Mouse (Mus musculus) midbrain, embryonic 16.5 days (tissue): ENCODE results near the gene Col8a2. TPM values are rescaled to one million over a fixed set of nuclear protein-coding genes. Genes with fewer than 3 reads are reported as not detected.

Source experiments
- ATAC-seq: fragments of 200-750 bp; cut with Nextera tagmentation; 2 replicates; pipeline ENCODE4 v1.8.0; 2017; ENCODE audit warnings: moderate TSS enrichment
- H3K27ac ChIP-seq: fragments of 300-500 bp; sonication (generic); 2 replicates; pipeline ENCODE4 v1.5.1; 2014; ENCODE audit warnings: mild to moderate bottlenecking, low read length, mixed read lengths
- H3K27me3 ChIP-seq: fragments of 300-500 bp; sonication (generic); 2 replicates; pipeline ENCODE4 v1.6.1; 2014; ENCODE audit warnings: low read depth, low read length, mixed read lengths; ENCODE audit not compliant: control insufficient read depth, insufficient read depth
- H3K36me3 ChIP-seq: fragments of 300-500 bp; sonication (generic); 2 replicates; pipeline ENCODE4 v1.6.1; 2014; ENCODE audit warnings: mild to moderate bottlenecking, low read length, moderate library complexity, mixed read lengths; ENCODE audit not compliant: control insufficient read depth, insufficient read depth
- H3K4me1 ChIP-seq: fragments of 300-500 bp; sonication (generic); 2 replicates; pipeline ENCODE4 v1.6.1; 2014; ENCODE audit warnings: mild to moderate bottlenecking, low read length, mixed read lengths; ENCODE audit not compliant: control insufficient read depth, insufficient read depth
- H3K4me2 ChIP-seq: fragments of 300-500 bp; sonication (generic); 2 replicates; pipeline ENCODE4 v1.6.1; 2014; ENCODE audit warnings: mild to moderate bottlenecking, low read length, mixed read lengths
- H3K4me3 ChIP-seq: fragments of 300-500 bp; sonication (generic); 2 replicates; pipeline ENCODE4 v1.5.1; 2014; ENCODE audit warnings: low read depth, mild to moderate bottlenecking, low read length, moderate library complexity, mixed read lengths
- H3K9ac ChIP-seq: fragments of 300-500 bp; sonication (generic); 2 replicates; pipeline ENCODE4 v1.6.1; 2014; ENCODE audit warnings: low read depth, low read length, mixed read lengths
- H3K9me3 ChIP-seq: fragments of 300-500 bp; sonication (generic); replicated peaks from 2 replicates; pipeline ENCODE4 v1.6.1; 2014; ENCODE audit warnings: mild to moderate bottlenecking, low read length, mixed read lengths; ENCODE audit not compliant: control insufficient read depth, poor library complexity, severe bottlenecking
- WGBS: fragments of 180-500 bp; shearing (Covaris S2); extraction: QIAGEN DNeasy Blood & Tissue Kit; methylation state at CpG from one replicate; pipeline ENCODE4 v1.1.7; 2014; 5-methylcytosine and 5-hydroxymethylcytosine counted together
- polyA plus RNA-seq: library from polyadenylated mRNA; unstranded; fragments of >200 nt; fragmentation: Nextera tagmentation; extraction: Ambion mirVana; gene quantifications from 2 replicates; pipeline ENCODE4 v1.2.1, GENCODE M21; 2015

Col8a2 gene
- polyA plus RNA-seq, 1 experiment from 2014 or later, result 2.5 TPM

- 20% methylated on average over 13 of the region's 13 CpGs for WGBS
- Histone ChIP-seq H3K4me3 (no peak overlapping the region), H3K27ac (no peak overlapping the region), H3K9ac (no peak overlapping the region), H3K4me1 (peaks cover 3% of the 10 kb centered on the region; the same call in 1 of the 2 replicates), H3K36me3 (no peaks in the 10 kb centered on the region), H3K4me2 (no peak overlapping the region), H3K27me3 (peaks cover 33% of the 10 kb centered on the region), H3K9me3 (no peaks in the 10 kb centered on the region)
- no peak for ATAC-seq
Observed at GRCm38 (mm10) chr4:126291196-126291595, 4.6 kb downstream of the Col8a2 start.

GRCm38 (mm10) chr4:126295152-126295551 is 8.6 kb downstream of the Col8a2 start:
- H3K4me1 ChIP-seq, result peaks cover 8% of the 10 kb centered on the region
- no peak overlapping the region for H3K4me3 ChIP-seq
- no peaks in the 10 kb centered on the region for H3K9me3 ChIP-seq
- H3K27ac ChIP-seq, result no peak overlapping the region
- H3K36me3 ChIP-seq, result no peaks in the 10 kb centered on the region
- 72% methylated on average over 6 of the region's 6 CpGs for WGBS
- ATAC-seq, result no peak
- peaks cover 28% of the 10 kb centered on the region for H3K27me3 ChIP-seq
- H3K4me2 ChIP-seq, result no peak overlapping the region
- no peak overlapping the region for H3K9ac ChIP-seq

- WGBS, result 32% methylated on average over 4 of the region's 4 CpGs
- Histone ChIP-seq H3K36me3 (no peaks in the 10 kb centered on the region), H3K4me1 (peaks cover 10% of the 10 kb centered on the region), H3K9ac (no peak overlapping the region), H3K4me3 (no peak overlapping the region), H3K27me3 (peaks cover 36% of the 10 kb centered on the region), H3K27ac (no peak overlapping the region), H3K9me3 (no peaks in the 10 kb centered on the region), H3K4me2 (no peak overlapping the region; the same call in 1 of the 2 replicates)
- no peak for ATAC-seq
Observed at GRCm38 (mm10) chr4:126295937-126296336, 9.3 kb downstream of the Col8a2 start.

- Histone ChIP-seq H3K36me3 (no peaks in the 10 kb centered on the region), H3K9ac (peak overlapping the region; percentile 65), H3K9me3 (no peaks in the 10 kb centered on the region), H3K27me3 (peaks cover 42% of the 10 kb centered on the region), H3K4me2 (peak overlapping the region; percentile 71), H3K27ac (no peak overlapping the region), H3K4me3 (peak overlapping the region; percentile 34), H3K4me1 (peaks cover 17% of the 10 kb centered on the region)
- 2% methylated on average over 34 of the region's 34 CpGs for WGBS
- no peak for ATAC-seq
Observed at GRCm38 (mm10) chr4:126296617-126297101, 10.1 kb downstream of the Col8a2 start.

GRCm38 (mm10) chr4:126300916-126301583 is 14.5 kb downstream of the Col8a2 start:
- H3K4me3 ChIP-seq, result peak overlapping the region; percentile 24
- no peak for ATAC-seq
- peaks cover 49% of the 10 kb centered on the region for H3K27me3 ChIP-seq
- no peak overlapping the region for H3K27ac ChIP-seq
- no peaks in the 10 kb centered on the region for H3K9me3 ChIP-seq
- peak overlapping the region; percentile 49 for H3K4me2 ChIP-seq
- no peaks in the 10 kb centered on the region for H3K36me3 ChIP-seq
- peak overlapping the region; percentile 31; the same call in 1 of the 2 replicates for H3K9ac ChIP-seq
- 2% methylated on average over 48 of the region's 50 CpGs for WGBS
- peaks cover 18% of the 10 kb centered on the region for H3K4me1 ChIP-seq

GRCm38 (mm10) chr4:126301584-126302309 is 15.2 kb downstream of the Col8a2 start:
- WGBS, result 4% methylated on average over 27 of the region's 27 CpGs
- H3K27me3 ChIP-seq, result peaks cover 47% of the 10 kb centered on the region

GRCm38 (mm10) chr4:126303877-126304276 is 17.3 kb downstream of the Col8a2 start:
- peaks cover 40% of the 10 kb centered on the region for H3K27me3 ChIP-seq
- no peaks in the 10 kb centered on the region for H3K36me3 ChIP-seq
- no peak overlapping the region for H3K27ac ChIP-seq
- H3K4me2 ChIP-seq, result no peak overlapping the region
- peaks cover 10% of the 10 kb centered on the region for H3K4me1 ChIP-seq
- H3K9me3 ChIP-seq, result no peaks in the 10 kb centered on the region
- no peak for ATAC-seq
- WGBS, result 56% methylated on average over 4 of the region's 4 CpGs
- H3K4me3 ChIP-seq, result no peak overlapping the region
- H3K9ac ChIP-seq, result no peak overlapping the region

More at GRCm38 (mm10) chr4:126301584-126302309, 15.2 kb downstream of the Col8a2 start:
- H3K9ac ChIP-seq, result peak overlapping the region; percentile 31; the same call in 1 of the 2 replicates
- H3K36me3 ChIP-seq, result no peaks in the 10 kb centered on the region
- H3K9me3 ChIP-seq, result no peaks in the 10 kb centered on the region
- peaks cover 15% of the 10 kb centered on the region for H3K4me1 ChIP-seq
- peak overlapping the region; percentile 24 for H3K4me3 ChIP-seq
- peak overlapping the region; percentile 49 for H3K4me2 ChIP-seq
- no peak overlapping the region for H3K27ac ChIP-seq
- ATAC-seq, result peak; percentile 25; the same call in 1 of the 2 replicates

- H3K9me3 ChIP-seq, result no peaks in the 10 kb centered on the region
- peaks cover 10% of the 10 kb centered on the region for H3K4me1 ChIP-seq
- no peak overlapping the region for H3K4me2 ChIP-seq
- H3K9ac ChIP-seq, result no peak overlapping the region
- no peak overlapping the region for H3K27ac ChIP-seq
- H3K4me3 ChIP-seq, result no peak overlapping the region
- H3K36me3 ChIP-seq, result no peaks in the 10 kb centered on the region
- 88% methylated on average over 1 of the region's 1 CpGs for WGBS
- ATAC-seq, result no peak
- peaks cover 27% of the 10 kb centered on the region for H3K27me3 ChIP-seq
Observed at GRCm38 (mm10) chr4:126305428-126305827, 18.8 kb downstream of the Col8a2 start.

- Histone ChIP-seq H3K9ac (no peak overlapping the region), H3K9me3 (no peaks in the 10 kb centered on the region), H3K4me3 (no peak overlapping the region), H3K4me1 (peaks cover 7% of the 10 kb centered on the region), H3K4me2 (no peak overlapping the region), H3K27me3 (peaks cover 21% of the 10 kb centered on the region), H3K36me3 (no peaks in the 10 kb centered on the region), H3K27ac (no peak overlapping the region)
- no peak for ATAC-seq
- 93% methylated on average over 6 of the region's 6 CpGs for WGBS
Observed at GRCm38 (mm10) chr4:126306058-126306457, 19.5 kb downstream of the Col8a2 start.
